Mouse (Mus musculus) liver, embryonic 15.5 days (tissue): ENCODE results near the gene C1qtnf5. TPM values are rescaled to one million over a fixed set of nuclear protein-coding genes. Genes with fewer than 3 reads are reported as not detected.

Source experiments
- polyA plus RNA-seq: library from polyadenylated mRNA; unstranded; fragments of >200 nt; fragmentation: Nextera tagmentation; extraction: Ambion mirVana; gene quantifications from 2 replicates; pipeline ENCODE4 v1.2.1, GENCODE M21; 2015

Gene C1qtnf5
- polyA plus RNA-seq, 1 experiment from 2014 or later = 0.29 TPM

Other genes starting within 250 kb of the C1qtnf5 start
- gene Thy1, start 63.9 kb upstream of the C1qtnf5 start, polyA plus RNA-seq = 0.15 and 0.26 TPM in 2 replicates
- gene Usp2, start 40.2 kb upstream of the C1qtnf5 start, polyA plus RNA-seq = 3.7 and 4.3 TPM in 2 replicates
- 0.10 TPM in 1 of 2 replicates, not detected in the other for gene Mfrp, start 5.5 kb upstream of the C1qtnf5 start, polyA plus RNA-seq
- not detected in 2 replicates for gene Gm49380, start 6.3 kb downstream of the C1qtnf5 start, polyA plus RNA-seq
- gene Rnf26, start 6.3 kb downstream of the C1qtnf5 start, polyA plus RNA-seq = 35.2 and 38.4 TPM in 2 replicates
- gene Mcam, start 27.2 kb downstream of the C1qtnf5 start, polyA plus RNA-seq = 4.4 and 4.8 TPM in 2 replicates
- 5.1 and 5.8 TPM in 2 replicates for gene Cbl, start 126.8 kb downstream of the C1qtnf5 start, polyA plus RNA-seq
- gene Ccdc153, start 133.4 kb downstream of the C1qtnf5 start, polyA plus RNA-seq = not detected in 2 replicates
- 0.07 TPM in 1 of 2 replicates, not detected in the other for gene Pdzd3, start 144.2 kb downstream of the C1qtnf5 start, polyA plus RNA-seq
- gene Nlrx1, start 161.4 kb downstream of the C1qtnf5 start, polyA plus RNA-seq = 4.1 and 4.2 TPM in 2 replicates
- 16.4 and 18.6 TPM in 2 replicates for gene Abcg4, start 181.4 kb downstream of the C1qtnf5 start, polyA plus RNA-seq
- gene Hinfp, start 198.4 kb downstream of the C1qtnf5 start, polyA plus RNA-seq = 12.7 and 14.2 TPM in 2 replicates
- gene C2cd2l, start 213.0 kb downstream of the C1qtnf5 start, polyA plus RNA-seq = 9.6 and 10.4 TPM in 2 replicates
- 17.9 and 18.4 TPM in 2 replicates for gene Dpagt1, start 218.8 kb downstream of the C1qtnf5 start, polyA plus RNA-seq
- gene H2afx, start 227.4 kb downstream of the C1qtnf5 start, polyA plus RNA-seq = 226 and 228 TPM in 2 replicates
- 1,466 and 1,543 TPM in 2 replicates for gene Hmbs, start 237.0 kb downstream of the C1qtnf5 start, polyA plus RNA-seq